Mouse (Mus musculus): ENCODE results near the gene Mylk3. TPM values are rescaled to one million over a fixed set of nuclear protein-coding genes. Genes with fewer than 3 reads are reported as not detected.
A peak's percentile ranks its signal among the peaks of the same experiment; 100 is the strongest.

Gene Mylk3
- total RNA-seq (2021) = 1 to 10 TPM; 3.6 to 5.2 TPM
- long read RNA-seq, experiment 1, partial matches to known transcripts = 0 of 2 reads
- long read RNA-seq, experiment 1, other reads (novel, unspliced or antisense) = 2 of 2 reads
- long read RNA-seq, experiment 2, partial matches to known transcripts = 0 of 3 reads
- long read RNA-seq, experiment 2, other reads (novel, unspliced or antisense) = 3 of 3 reads

DNA sequence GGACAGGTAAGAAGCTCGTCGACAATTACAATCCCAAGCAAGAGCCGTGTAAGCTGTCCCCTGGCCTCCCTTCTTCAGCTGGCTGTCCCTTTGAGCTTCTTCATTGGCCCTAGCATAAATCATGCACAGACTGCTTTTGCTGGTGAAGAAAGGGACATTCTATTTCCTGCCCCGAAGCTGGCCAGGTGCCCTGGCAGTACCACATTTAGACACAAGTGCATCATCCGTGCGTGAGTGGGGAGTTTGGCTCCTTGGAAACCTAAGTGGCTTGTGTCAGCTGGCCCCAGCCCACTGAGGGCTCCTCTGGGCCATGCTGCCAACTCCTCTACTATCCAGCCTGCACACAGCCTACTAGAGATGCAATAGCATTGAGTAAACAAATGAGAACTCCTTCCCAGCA, at the start of gene Mylk3:
Gene Mylk3, minus strand, starts transcription at position 141 of the 400 bp plus-strand sequence.
- no peak; the same call in 1 of the 2 replicates for TF ChIP-seq CTCF (IDR thresholded peaks at IDR 0.05)
- DNase-seq (ENCODE audit: extremely low spot score in 1 of 2, low spot score in 2 of 2) = peak in 1 of 2 experiments; percentile 46
- no peak within 1 kb of the TSS for H3K27ac ChIP-seq
- intact Hi-C loops (cut with DNase I) = no loop called here
- no peak within 1 kb of the TSS for H3K4me3 ChIP-seq

GRCm38 (mm10) chr8:85435736-85436135, 49.6 kb upstream of the Mylk3 start:
- no peak for DNase-seq (ENCODE audit: extremely low spot score in 1 of 2, low spot score in 2 of 2)
- intact Hi-C loops (cut with DNase I) = no loop called here
- Histone ChIP-seq H3K4me3 (no peak overlapping the region), H3K27ac (no peak overlapping the region)
- no peak for TF ChIP-seq CTCF (IDR thresholded peaks at IDR 0.05)

GRCm38 (mm10) chr8:85434817-85435216, 48.7 kb upstream of the Mylk3 start:
- intact Hi-C loops (cut with DNase I) = no loop called here

GRCm38 (mm10) chr8:85433017-85433393, 46.9 kb upstream of the Mylk3 start:
- peak overlapping the region; percentile 75 for H3K4me3 ChIP-seq
- no peak for DNase-seq (ENCODE audit: extremely low spot score in 1 of 2, low spot score in 2 of 2)
- no peak for TF ChIP-seq CTCF (IDR thresholded peaks at IDR 0.05)
- peak overlapping the region; percentile 80 for H3K27ac ChIP-seq
- intact Hi-C loops (cut with DNase I) = loop anchor here (2.0 kb wide), 1 partner anchor 20 kb away; no protein-coding TSS in a partner anchor

More at GRCm38 (mm10) chr8:85434817-85435216, 48.7 kb upstream of the Mylk3 start:
- no peak for TF ChIP-seq CTCF (IDR thresholded peaks at IDR 0.05)
- DNase-seq (ENCODE audit: extremely low spot score in 1 of 2, low spot score in 2 of 2) = no peak
- Histone ChIP-seq H3K4me3 (no peak overlapping the region), H3K27ac (no peak overlapping the region)

GRCm38 (mm10) chr8:85432168-85433016, 46.2 kb upstream of the Mylk3 start, which contains the start of gene 4921524J17Rik:
4921524J17Rik (minus strand) TSS chr8:85432833.
- Histone ChIP-seq H3K4me3 (peak within 1 kb of the TSS; percentile 75), H3K27ac (peak within 1 kb of the TSS; percentile 80)
- DNase-seq (ENCODE audit: extremely low spot score in 1 of 2, low spot score in 2 of 2) = peak; percentile 96 to 98
- no peak for TF ChIP-seq CTCF (IDR thresholded peaks at IDR 0.05)
- intact Hi-C loops (cut with DNase I) = loop anchor here (2.0 kb wide), 1 partner anchor 20 kb away; no protein-coding TSS in a partner anchor

- Histone ChIP-seq H3K4me3 (peak overlapping the region; percentile 75), H3K27ac (peak overlapping the region; percentile 66; the same call in 1 of the 2 replicates)
- TF ChIP-seq CTCF (IDR thresholded peaks at IDR 0.05) = no peak
- intact Hi-C loops (cut with DNase I) = loop anchor here (2.0 kb wide), 1 partner anchor 21 kb away; no protein-coding TSS in a partner anchor
- DNase-seq (ENCODE audit: extremely low spot score in 1 of 2, low spot score in 2 of 2) = no peak
These were observed 45.4 kb upstream of the Mylk3 start for GRCm38 (mm10) chr8:85431281-85432167.

- no peak for DNase-seq (ENCODE audit: extremely low spot score in 1 of 2, low spot score in 2 of 2)
- intact Hi-C loops (cut with DNase I) = no loop called here
- H3K27ac ChIP-seq = no peak overlapping the region
- peak overlapping the region; percentile 75; the same call in 1 of the 2 replicates for H3K4me3 ChIP-seq
- no peak for TF ChIP-seq CTCF (IDR thresholded peaks at IDR 0.05)
These were observed 44.7 kb upstream of the Mylk3 start for GRCm38 (mm10) chr8:85430801-85431200.

GRCm38 (mm10) chr8:85429219-85429618, 43.1 kb upstream of the Mylk3 start:
- Histone ChIP-seq H3K4me3 (no peak overlapping the region), H3K27ac (peak overlapping the region; percentile 53)
- intact Hi-C loops (cut with DNase I) = no loop called here
- no peak for TF ChIP-seq CTCF (IDR thresholded peaks at IDR 0.05)
- DNase-seq (ENCODE audit: extremely low spot score in 1 of 2, low spot score in 2 of 2) = no peak

GRCm38 (mm10) chr8:85427026-85427425, 40.9 kb upstream of the Mylk3 start:
- intact Hi-C loops (cut with DNase I) = no loop called here
- Histone ChIP-seq H3K4me3 (no peak overlapping the region), H3K27ac (no peak overlapping the region)
- no peak for TF ChIP-seq CTCF (IDR thresholded peaks at IDR 0.05)
- no peak for DNase-seq (ENCODE audit: extremely low spot score in 1 of 2, low spot score in 2 of 2)

DNA sequence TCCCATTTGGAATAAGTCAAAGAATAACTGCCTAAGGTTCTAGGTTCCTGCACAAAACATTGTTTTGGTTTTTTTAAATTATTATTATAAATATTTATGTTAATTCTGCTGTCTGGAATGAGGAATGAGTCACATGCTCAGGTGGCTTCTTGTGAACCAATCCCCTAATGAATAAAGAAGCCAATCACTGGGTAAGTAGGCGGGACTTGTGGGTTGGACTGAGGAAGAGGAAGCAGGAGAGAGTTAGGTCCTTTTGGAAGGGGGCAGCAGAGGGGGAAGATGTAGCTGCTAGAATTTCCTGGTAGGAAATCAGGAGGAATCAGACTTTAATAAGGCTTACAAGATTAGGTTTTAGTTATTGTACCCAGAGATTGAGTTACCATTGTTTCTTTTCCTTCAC, 35.2 kb upstream of the Mylk3 start:
- no peak for TF ChIP-seq CTCF (IDR thresholded peaks at IDR 0.05)
- Histone ChIP-seq H3K4me3 (no peak overlapping the region), H3K27ac (no peak overlapping the region)
- DNase-seq (ENCODE audit: extremely low spot score in 1 of 2, low spot score in 2 of 2) = no peak
- intact Hi-C loops (cut with DNase I) = no loop called here

DNA sequence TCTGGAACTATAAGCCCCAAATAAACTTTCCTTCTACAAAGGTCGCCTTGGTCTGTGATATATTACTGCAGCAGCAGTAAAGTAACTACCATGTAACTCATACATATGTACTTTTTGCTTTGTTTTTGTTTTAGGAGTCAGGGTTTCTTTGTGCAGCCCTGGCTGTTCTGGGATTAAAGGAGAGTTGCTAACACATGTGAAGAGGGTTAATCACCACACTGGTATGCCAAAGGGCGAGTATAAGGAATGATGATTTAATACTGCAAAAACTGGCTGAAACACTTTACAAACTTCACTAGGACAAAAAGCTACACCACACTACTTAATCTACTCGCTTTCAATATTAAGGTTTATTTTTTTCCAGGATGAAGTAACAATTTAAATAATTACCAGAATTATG, 22.4 kb upstream of the Mylk3 start:
- Histone ChIP-seq H3K27ac (no peak overlapping the region), H3K4me3 (no peak overlapping the region)
- no peak for DNase-seq (ENCODE audit: extremely low spot score in 1 of 2, low spot score in 2 of 2)
- intact Hi-C loops (cut with DNase I) = loop anchor here (2.0 kb wide), 1 partner anchor 98 kb away; no protein-coding TSS in a partner anchor
- TF ChIP-seq CTCF (IDR thresholded peaks at IDR 0.05) = no peak
